Mouse (Mus musculus) neural tube, embryonic 13.5 days (tissue): ENCODE measurements at regions not wholly inside any gene's neighbourhood (a gene's known extent, or its start where the extent isn't known, plus 50 kb on each side); places are given as distances from the start of the nearest gene placed in this dataset.

Experiments used
- ATAC-seq: fragments of 200-750 bp; cut with Nextera tagmentation; 2 replicates; pipeline ENCODE4 v1.8.0; 2017; ENCODE audit warnings: low read depth, mild to moderate bottlenecking, moderate TSS enrichment, moderate library complexity
- H3K27ac ChIP-seq: fragments of 300-500 bp; sonication (generic); replicated peaks from 2 replicates; pipeline ENCODE4 v1.5.1; 2015; ENCODE audit warnings: moderate library complexity, mild to moderate bottlenecking, inconsistent platforms
- H3K27me3 ChIP-seq: fragments of 300-500 bp; sonication (generic); 2 replicates; pipeline ENCODE4 v1.6.1; 2015; ENCODE audit warnings: mild to moderate bottlenecking, inconsistent platforms
- H3K36me3 ChIP-seq: fragments of 300-500 bp; sonication (generic); 2 replicates; pipeline ENCODE4 v1.6.1; 2015; ENCODE audit warnings: mild to moderate bottlenecking, inconsistent platforms
- H3K4me1 ChIP-seq: fragments of 300-500 bp; sonication (generic); replicated peaks from 2 replicates; pipeline ENCODE4 v1.6.1; 2015; ENCODE audit warnings: inconsistent platforms
- H3K4me2 ChIP-seq: fragments of 300-500 bp; sonication (generic); 2 replicates; pipeline ENCODE4 v1.6.1; 2015; ENCODE audit warnings: inconsistent platforms, mild to moderate bottlenecking, moderate library complexity
- H3K4me3 ChIP-seq: fragments of 300-500 bp; sonication (generic); 2 replicates; pipeline ENCODE4 v1.5.1; 2015; ENCODE audit warnings: mild to moderate bottlenecking, inconsistent platforms
- H3K9ac ChIP-seq: fragments of 300-500 bp; sonication (generic); 2 replicates; pipeline ENCODE4 v1.6.1; 2015; ENCODE audit warnings: moderate library complexity, mild to moderate bottlenecking, inconsistent platforms
- H3K9me3 ChIP-seq: fragments of 300-500 bp; sonication (generic); 2 replicates; pipeline ENCODE4 v1.6.1; 2016; ENCODE audit warnings: inconsistent platforms
- WGBS: fragments of 180-500 bp; shearing (Covaris S2); methylation state at CpG from one replicate; pipeline ENCODE4 v1.1.7; 2015; 5-methylcytosine and 5-hydroxymethylcytosine counted together

- H3K4me2 ChIP-seq, result no peak overlapping the region
- 83% methylated on average over 3 of the region's 3 CpGs for WGBS
- H3K4me1 ChIP-seq, result no peaks in the 10 kb centered on the region
- ATAC-seq, result no peak
- H3K27me3 ChIP-seq, result no peaks in the 10 kb centered on the region
- H3K4me3 ChIP-seq, result no peak overlapping the region
- no peak overlapping the region for H3K27ac ChIP-seq
- no peaks in the 10 kb centered on the region for H3K36me3 ChIP-seq
- H3K9me3 ChIP-seq, result no peaks in the 10 kb centered on the region
- H3K9ac ChIP-seq, result no peak overlapping the region
These were observed 116.3 kb downstream of the Snx18 start for GRCm38 (mm10) chr13:113502059-113502458.

- H3K27me3 ChIP-seq, result no peaks in the 10 kb centered on the region
- H3K4me1 ChIP-seq, result no peaks in the 10 kb centered on the region
- 80% methylated on average over 3 of the region's 3 CpGs for WGBS
- no peak overlapping the region for H3K4me2 ChIP-seq
- no peak overlapping the region for H3K27ac ChIP-seq
- H3K9me3 ChIP-seq, result no peaks in the 10 kb centered on the region
- H3K9ac ChIP-seq, result no peak overlapping the region
- no peaks in the 10 kb centered on the region for H3K36me3 ChIP-seq
- H3K4me3 ChIP-seq, result no peak overlapping the region
- no peak for ATAC-seq
These were observed 117.9 kb downstream of the Snx18 start for GRCm38 (mm10) chr13:113500373-113500990.

GRCm38 (mm10) chr13:113499079-113499710 is 119.2 kb downstream of the Snx18 start:
- Histone ChIP-seq H3K36me3 (no peaks in the 10 kb centered on the region), H3K4me1 (no peaks in the 10 kb centered on the region), H3K4me2 (no peak overlapping the region), H3K9ac (no peak overlapping the region), H3K4me3 (no peak overlapping the region), H3K27ac (no peak overlapping the region), H3K9me3 (no peaks in the 10 kb centered on the region), H3K27me3 (no peaks in the 10 kb centered on the region)
- ATAC-seq, result no peak
- WGBS, result 84% methylated on average over 6 of the region's 6 CpGs

- no peak overlapping the region for H3K4me2 ChIP-seq
- ATAC-seq, result no peak
- H3K27ac ChIP-seq, result no peak overlapping the region
- H3K27me3 ChIP-seq, result no peaks in the 10 kb centered on the region
- H3K9ac ChIP-seq, result no peak overlapping the region
- H3K36me3 ChIP-seq, result no peaks in the 10 kb centered on the region
- H3K4me1 ChIP-seq, result no peaks in the 10 kb centered on the region
- H3K4me3 ChIP-seq, result no peak overlapping the region
- no peaks in the 10 kb centered on the region for H3K9me3 ChIP-seq
- 68% methylated on average over 5 of the region's 5 CpGs for WGBS
These were observed 122.6 kb downstream of the Snx18 start for GRCm38 (mm10) chr13:113495595-113496285.

- WGBS, result 78% methylated on average over 3 of the region's 3 CpGs
- H3K4me2 ChIP-seq, result no peak overlapping the region
- no peaks in the 10 kb centered on the region for H3K27me3 ChIP-seq
- H3K9ac ChIP-seq, result no peak overlapping the region
- no peak overlapping the region for H3K27ac ChIP-seq
- no peaks in the 10 kb centered on the region for H3K4me1 ChIP-seq
- H3K9me3 ChIP-seq, result no peaks in the 10 kb centered on the region
- ATAC-seq, result no peak
- no peaks in the 10 kb centered on the region for H3K36me3 ChIP-seq
- no peak overlapping the region for H3K4me3 ChIP-seq
These were observed 123.2 kb downstream of the Snx18 start for GRCm38 (mm10) chr13:113495136-113495535.

GRCm38 (mm10) chr13:113494688-113495087 is 123.7 kb downstream of the Snx18 start:
- H3K4me3 ChIP-seq, result no peak overlapping the region
- H3K27me3 ChIP-seq, result no peaks in the 10 kb centered on the region
- H3K4me1 ChIP-seq, result no peaks in the 10 kb centered on the region
- H3K9ac ChIP-seq, result no peak overlapping the region
- no peak overlapping the region for H3K27ac ChIP-seq
- no peak for ATAC-seq
- H3K4me2 ChIP-seq, result no peak overlapping the region
- WGBS, result 94% methylated on average over 5 of the region's 5 CpGs
- H3K9me3 ChIP-seq, result no peaks in the 10 kb centered on the region
- no peaks in the 10 kb centered on the region for H3K36me3 ChIP-seq

- 86% methylated on average over 6 of the region's 6 CpGs for WGBS
- Histone ChIP-seq H3K36me3 (no peaks in the 10 kb centered on the region), H3K4me2 (no peak overlapping the region), H3K27ac (no peak overlapping the region), H3K9me3 (peaks cover 8% of the 10 kb centered on the region; the same call in 1 of the 2 replicates), H3K27me3 (no peaks in the 10 kb centered on the region), H3K9ac (no peak overlapping the region), H3K4me1 (no peaks in the 10 kb centered on the region), H3K4me3 (no peak overlapping the region)
- ATAC-seq, result no peak
These were observed 128.2 kb downstream of the Snx18 start for GRCm38 (mm10) chr13:113489951-113490822.

- Histone ChIP-seq H3K27me3 (no peaks in the 10 kb centered on the region), H3K36me3 (no peaks in the 10 kb centered on the region), H3K27ac (no peak overlapping the region), H3K4me1 (no peaks in the 10 kb centered on the region), H3K9me3 (peaks cover 8% of the 10 kb centered on the region; the same call in 1 of the 2 replicates), H3K9ac (no peak overlapping the region), H3K4me3 (no peak overlapping the region), H3K4me2 (no peak overlapping the region)
- 87% methylated on average over 6 of the region's 6 CpGs for WGBS
- no peak for ATAC-seq
These were observed 131.9 kb downstream of the Snx18 start for GRCm38 (mm10) chr13:113486368-113486955.

GRCm38 (mm10) chr13:113485511-113485910 is 132.9 kb downstream of the Snx18 start:
- H3K4me1 ChIP-seq, result no peaks in the 10 kb centered on the region
- H3K36me3 ChIP-seq, result no peaks in the 10 kb centered on the region
- H3K9ac ChIP-seq, result no peak overlapping the region
- H3K4me2 ChIP-seq, result no peak overlapping the region
- no peak for ATAC-seq
- peaks cover 8% of the 10 kb centered on the region; the same call in 1 of the 2 replicates for H3K9me3 ChIP-seq
- H3K27ac ChIP-seq, result no peak overlapping the region
- H3K4me3 ChIP-seq, result no peak overlapping the region
- 87% methylated on average over 7 of the region's 7 CpGs for whole genome bisulfite sequencing
- H3K27me3 ChIP-seq, result no peaks in the 10 kb centered on the region

GRCm38 (mm10) chr13:113484159-113484762 is 134.1 kb downstream of the Snx18 start:
- no peak overlapping the region for H3K4me3 ChIP-seq

GRCm38 (mm10) chr13:113482911-113483310 is 135.5 kb downstream of the Snx18 start:
- Histone ChIP-seq H3K9ac (no peak overlapping the region), H3K9me3 (no peaks in the 10 kb centered on the region), H3K36me3 (no peaks in the 10 kb centered on the region), H3K4me2 (no peak overlapping the region), H3K27me3 (no peaks in the 10 kb centered on the region), H3K27ac (no peak overlapping the region), H3K4me1 (no peaks in the 10 kb centered on the region), H3K4me3 (no peak overlapping the region)
- WGBS, result 82% methylated on average over 1 of the region's 1 CpGs
- no peak for ATAC-seq

More at GRCm38 (mm10) chr13:113484159-113484762, 134.1 kb downstream of the Snx18 start:
- Histone ChIP-seq H3K4me1 (no peaks in the 10 kb centered on the region), H3K9ac (no peak overlapping the region), H3K27ac (no peak overlapping the region), H3K36me3 (no peaks in the 10 kb centered on the region), H3K4me2 (no peak overlapping the region), H3K9me3 (peaks cover 8% of the 10 kb centered on the region; the same call in 1 of the 2 replicates), H3K27me3 (no peaks in the 10 kb centered on the region)
- no peak for ATAC-seq
- 81% methylated on average over 10 of the region's 10 CpGs for WGBS
